Mouse (Mus musculus): ENCODE measurements around the gene Syne2. TPM values are rescaled to one million over a fixed set of nuclear protein-coding genes. Genes with fewer than 3 reads are reported as not detected.
"Not testable (repeated sequence)": the region's sequence is repeated elsewhere in the genome, so short reads cannot be mapped to it uniquely, and the experiment has no call there.

Syne2 gene
- polyA plus RNA-seq, 1 experiment = 28.9 TPM

DNA sequence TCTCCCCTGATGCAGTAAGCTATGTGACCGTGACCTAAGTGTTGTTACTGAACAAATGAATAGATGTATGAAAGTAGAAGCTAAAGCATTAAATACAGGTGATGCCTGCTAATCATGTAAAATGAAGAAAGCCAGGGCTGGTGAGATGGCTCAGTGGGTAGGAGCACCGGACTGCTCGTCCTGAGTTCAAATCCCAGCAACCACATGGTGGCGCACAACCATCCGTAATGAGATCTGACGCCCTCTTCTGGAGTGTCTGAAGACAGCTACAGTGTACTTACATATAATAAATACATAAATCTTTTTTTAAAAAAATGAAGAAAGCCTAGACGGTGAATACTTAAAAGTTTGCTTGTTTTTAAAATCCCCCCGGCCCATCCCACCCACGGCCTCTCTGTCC lies 315.1 kb downstream of the Syne2 start:
- not testable (repeated sequence) for H3K9me3 ChIP-seq (replicated peaks; ENCODE audit: control insufficient read depth, insufficient read depth, low read length, poor library complexity, severe bottlenecking); H3K4me3 ChIP-seq (ENCODE audit: low read depth, low read length); H3K27me3 ChIP-seq (ENCODE audit: control insufficient read depth, insufficient read depth, low read length, poor library complexity, severe bottlenecking); H3K4me1 ChIP-seq (ENCODE audit: control insufficient read depth, insufficient read depth, low read length); H3K36me3 ChIP-seq (ENCODE audit: control insufficient read depth, insufficient read depth, low read length, poor library complexity, severe bottlenecking); H3K9ac ChIP-seq (ENCODE audit: low read depth, poor library complexity, severe bottlenecking); H3K27ac ChIP-seq (ENCODE audit: insufficient read depth, low read length)
- peak; percentile 43 for TF ChIP-seq CTCF (IDR thresholded peaks at IDR 0.05; ENCODE audit: low read depth, low read length)

- Histone ChIP-seq H3K4me3 (ENCODE audit: low read depth, low read length) (no peak overlapping the region), H3K9ac (ENCODE audit: low read depth, poor library complexity, severe bottlenecking) (no peak overlapping the region), H3K27ac (ENCODE audit: insufficient read depth, low read length) (no peak overlapping the region), H3K36me3 (ENCODE audit: control insufficient read depth, insufficient read depth, low read length, poor library complexity, severe bottlenecking) (no peaks in the 10 kb centered on the region), H3K4me1 (ENCODE audit: control insufficient read depth, insufficient read depth, low read length) (no peaks in the 10 kb centered on the region), H3K27me3 (ENCODE audit: control insufficient read depth, insufficient read depth, low read length, poor library complexity, severe bottlenecking) (no peaks in the 10 kb centered on the region), H3K9me3 (replicated peaks; ENCODE audit: control insufficient read depth, insufficient read depth, low read length, poor library complexity, severe bottlenecking) (no peaks in the 10 kb centered on the region)
- TF ChIP-seq CTCF (IDR thresholded peaks at IDR 0.05; ENCODE audit: low read depth, low read length) (no peak), POLR2A (IDR thresholded peaks at IDR 0.05; ENCODE audit: insufficient read depth, low read length) (no peak), EP300 (IDR thresholded peaks at IDR 0.05; ENCODE audit: insufficient read depth, low read depth, low read length) (no peak)
These were observed 318.8 kb downstream of the Syne2 start for GRCm38 (mm10) chr12:76136701-76137100.

DNA sequence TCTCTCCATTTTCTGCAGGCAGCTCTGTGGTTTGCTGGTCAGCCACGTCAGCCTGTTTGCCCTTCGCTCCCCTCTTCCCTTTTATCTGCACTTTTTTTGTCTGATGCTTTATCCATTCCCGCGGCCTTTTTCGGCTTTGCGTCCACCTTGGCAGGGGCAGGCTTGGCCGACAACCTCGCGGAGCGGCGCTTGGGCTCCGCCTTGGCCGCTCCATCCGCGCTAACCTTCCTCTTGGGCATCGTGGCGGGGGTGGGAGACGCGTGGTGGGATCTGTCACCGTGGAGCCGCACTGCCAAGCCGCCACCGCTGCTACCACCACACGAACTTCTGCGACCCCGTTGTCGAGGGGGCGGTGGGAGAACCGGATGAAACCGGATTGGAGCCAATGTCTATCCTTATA lies 334.5 kb downstream of the Syne2 start:
- not testable (repeated sequence) for H3K27me3 ChIP-seq (ENCODE audit: control insufficient read depth, insufficient read depth, low read length, poor library complexity, severe bottlenecking); H3K4me1 ChIP-seq (ENCODE audit: control insufficient read depth, insufficient read depth, low read length); H3K27ac ChIP-seq (ENCODE audit: insufficient read depth, low read length); H3K36me3 ChIP-seq (ENCODE audit: control insufficient read depth, insufficient read depth, low read length, poor library complexity, severe bottlenecking); H3K9me3 ChIP-seq (replicated peaks; ENCODE audit: control insufficient read depth, insufficient read depth, low read length, poor library complexity, severe bottlenecking)
- Histone ChIP-seq H3K9ac (ENCODE audit: low read depth, poor library complexity, severe bottlenecking) (peak overlapping the region; percentile 21; the same call in 1 of the 2 replicates), H3K4me3 (ENCODE audit: low read depth, low read length) (peak overlapping the region; percentile 57)

Other genes starting within 250 kb of the Syne2 start
- gene Ppp2r5e, start 221.9 kb upstream of the Syne2 start, polyA plus RNA-seq (2011; ENCODE audit: insufficient read depth, insufficient read length, low read depth, missing spikeins) = 51.0 and 52.6 TPM in 2 replicates
- 73.7 and 75.8 TPM in 2 replicates for gene Wdr89, start 148.6 kb upstream of the Syne2 start, polyA plus RNA-seq (2011; ENCODE audit: insufficient read depth, insufficient read length, low read depth, missing spikeins)
- gene Sgpp1, start 82.4 kb upstream of the Syne2 start, polyA plus RNA-seq (2011; ENCODE audit: insufficient read depth, insufficient read length, low read depth, missing spikeins) = 11.8 and 13.7 TPM in 2 replicates

All from ES-Bruce4 (cell line).